Mouse (Mus musculus) bone marrow macrophage, adult 2 months (primary cell): ENCODE results near the gene Gm45140. TPM values are rescaled to one million over a fixed set of nuclear protein-coding genes. Genes with fewer than 3 reads are reported as not detected.

Source experiments
- H3K27ac ChIP-seq: 2 replicates; pipeline ENCODE4 v1.5.1; 2012; ENCODE audit warnings: low read depth, low read length; ENCODE audit not compliant: insufficient read depth
- H3K4me1 ChIP-seq: 2 replicates; pipeline ENCODE4 v1.6.1; 2012; ENCODE audit warnings: low read length; ENCODE audit not compliant: control insufficient read depth, insufficient read depth
- H3K4me3 ChIP-seq: 2 replicates; pipeline ENCODE4 v1.5.1; 2012; ENCODE audit warnings: mild to moderate bottlenecking, low read length, moderate library complexity; ENCODE audit not compliant: insufficient read depth
- CTCF ChIP-seq: IDR thresholded peaks from 2 replicates; pipeline ENCODE4 v1.5.1; 2012; ENCODE audit warnings: low read depth, mild to moderate bottlenecking, low read length, moderate library complexity
- POLR2A ChIP-seq: IDR thresholded peaks from 2 replicates; pipeline ENCODE4 v1.6.1; 2012; ENCODE audit warnings: mild to moderate bottlenecking, low read depth, low read length, borderline replicate concordance
- polyA plus RNA-seq: library from polyadenylated mRNA; stranded (reverse); fragments of >200 nt; gene quantifications from 2 replicates; pipeline ENCODE4 v1.2.4, GENCODE M21; 2012; ENCODE audit not compliant: missing spikeins, insufficient read depth, insufficient read length

Gene Gm45140
- polyA plus RNA-seq, 1 experiment = 7.9 TPM

GRCm38 (mm10) chr6:87850155-87850899, 14.7 kb upstream of the Gm45140 start:
- peak overlapping the region; percentile 90 for H3K27ac ChIP-seq
- H3K4me3 ChIP-seq = peak overlapping the region; percentile 93
- TF ChIP-seq POLR2A (no peak), CTCF (no peak)
- peaks cover 8% of the 10 kb centered on the region for H3K4me1 ChIP-seq

DNA sequence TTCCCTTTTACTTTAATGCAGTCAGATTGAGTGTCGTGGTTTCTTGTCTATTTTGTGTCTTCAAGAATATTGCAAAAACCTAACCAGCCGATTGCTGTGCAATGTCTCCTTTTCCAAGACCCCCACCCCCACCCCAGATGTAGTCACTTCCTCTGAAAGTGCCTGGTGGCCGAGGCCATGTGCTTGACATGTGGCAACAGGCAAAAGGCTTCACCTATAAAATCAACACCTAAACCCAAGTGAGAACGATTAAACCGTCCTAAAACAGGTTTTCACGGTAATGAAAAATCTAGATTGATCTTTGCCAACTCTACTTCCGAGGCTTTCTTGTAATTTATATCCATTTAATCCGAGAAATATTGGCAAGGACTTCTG, 14.2 kb upstream of the Gm45140 start:
- Histone ChIP-seq H3K4me3 (peak overlapping the region; percentile 93), H3K27ac (peak overlapping the region; percentile 90), H3K4me1 (peaks cover 8% of the 10 kb centered on the region)
- TF ChIP-seq POLR2A = no peak
- no peak for TF ChIP-seq CTCF

DNA sequence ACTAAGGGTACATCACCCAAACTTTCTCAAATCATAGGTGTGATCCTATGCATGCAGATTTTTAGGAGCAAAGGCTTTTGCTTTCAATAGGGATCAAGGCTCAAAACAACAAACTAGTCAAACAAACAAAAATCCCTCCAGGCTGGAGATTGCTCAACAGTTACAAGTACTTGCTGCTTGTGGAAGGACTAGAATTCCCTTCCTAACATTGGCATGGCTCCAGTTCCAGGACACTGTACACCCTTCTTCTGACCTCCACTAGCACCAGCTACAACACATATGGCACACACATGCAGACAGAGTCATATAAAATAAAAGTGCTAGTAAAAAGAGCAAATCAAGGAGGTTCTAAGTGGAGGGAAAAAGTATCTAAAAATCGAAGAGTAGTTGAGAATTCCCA, 11.2 kb upstream of the Gm45140 start:
- no peak for TF ChIP-seq POLR2A
- TF ChIP-seq CTCF = no peak
- Histone ChIP-seq H3K27ac (no peak overlapping the region), H3K4me3 (no peak overlapping the region; the same call in 1 of the 2 replicates), H3K4me1 (peaks cover 14% of the 10 kb centered on the region)

GRCm38 (mm10) chr6:87845031-87845695, 9.6 kb upstream of the Gm45140 start:
- peaks cover 16% of the 10 kb centered on the region for H3K4me1 ChIP-seq
- no peak overlapping the region for H3K4me3 ChIP-seq
- H3K27ac ChIP-seq = no peak overlapping the region
- TF ChIP-seq POLR2A = no peak
- TF ChIP-seq CTCF = no peak

DNA sequence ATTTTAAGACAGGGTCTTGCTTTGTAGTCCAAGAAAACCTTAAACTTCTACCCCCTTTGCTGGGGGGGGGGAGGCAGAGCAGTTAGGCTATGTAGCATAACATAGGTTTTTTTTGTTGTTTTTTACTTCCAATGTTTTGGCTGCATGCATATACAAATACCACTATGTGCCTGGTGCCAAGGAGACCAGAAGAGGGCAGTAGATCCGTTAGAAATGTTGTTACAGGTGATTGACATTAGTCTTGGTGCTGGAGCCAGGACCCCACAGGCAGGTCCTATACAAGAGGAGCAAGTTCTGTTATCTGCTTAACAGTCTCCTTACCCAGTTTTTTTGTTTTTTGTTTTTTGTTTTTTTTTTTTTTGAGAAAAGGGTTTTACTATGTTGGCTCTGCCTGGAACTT, 6.7 kb upstream of the Gm45140 start:
- Histone ChIP-seq H3K4me3 (no peak overlapping the region), H3K27ac (0 out of 2 replicates have a peak overlapping the region, but pooled peaks have one; percentile 6), H3K4me1 (peaks cover 18% of the 10 kb centered on the region)
- TF ChIP-seq CTCF (no peak), POLR2A (no peak)

DNA sequence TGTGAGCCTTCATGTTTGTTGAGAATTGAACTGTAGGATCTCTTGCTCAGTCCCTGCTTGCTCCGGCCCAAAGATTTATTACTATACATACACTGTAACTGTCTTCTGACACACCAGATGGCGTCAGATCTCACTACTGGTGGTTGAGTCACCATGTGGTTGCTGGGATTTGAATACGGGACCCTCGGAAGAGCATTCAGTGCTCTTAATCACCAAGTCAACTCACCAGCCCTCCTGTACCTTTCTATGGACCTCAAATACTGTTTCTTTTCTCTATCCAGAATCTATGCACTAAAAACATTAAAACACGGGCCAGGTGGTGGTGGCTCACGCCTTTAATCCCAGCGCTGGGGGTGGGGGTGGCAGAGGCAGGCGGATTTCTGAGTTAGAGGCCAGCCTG, 6.0 kb upstream of the Gm45140 start:
- TF ChIP-seq CTCF = no peak
- no peak for TF ChIP-seq POLR2A
- Histone ChIP-seq H3K4me1 (peaks cover 24% of the 10 kb centered on the region), H3K4me3 (no peak overlapping the region), H3K27ac (no peak overlapping the region)

- peak overlapping the region; percentile 92 for H3K4me3 ChIP-seq
- TF ChIP-seq POLR2A (no peak), CTCF (no peak)
- H3K27ac ChIP-seq = peak overlapping the region; percentile 30; the same call in 1 of the 2 replicates
- peaks cover 24% of the 10 kb centered on the region for H3K4me1 ChIP-seq
Observed at GRCm38 (mm10) chr6:87839797-87840341, 4.3 kb upstream of the Gm45140 start.

GRCm38 (mm10) chr6:87838551-87839197, 3.1 kb upstream of the Gm45140 start, which contains the start of gene Isy1:
TSS of gene Isy1 (minus strand) at chr6:87838798.
- Histone ChIP-seq H3K4me1 (peaks cover 21% of the 10 kb centered on the region), H3K4me3 (peak within 1 kb of the TSS; percentile 92), H3K27ac (peak within 1 kb of the TSS; percentile 81)
- TF ChIP-seq POLR2A (peak; percentile 76), CTCF (no peak)

GRCm38 (mm10) chr6:87820366-87820765, 15.2 kb downstream of the Gm45140 start:
- TF ChIP-seq POLR2A (no peak), CTCF (no peak)
- H3K27ac ChIP-seq = no peak overlapping the region
- H3K4me3 ChIP-seq = no peak overlapping the region
- no peaks in the 10 kb centered on the region for H3K4me1 ChIP-seq
